Mouse (Mus musculus): ENCODE data around the gene Gnai2. TPM values are rescaled to one million over a fixed set of nuclear protein-coding genes. Genes with fewer than 3 reads are reported as not detected.
A peak's percentile ranks its signal among the peaks of the same experiment; 100 is the strongest.
"Not testable (repeated sequence)": the region's sequence is repeated elsewhere in the genome, so short reads cannot be mapped to it uniquely, and the experiment has no call there.

Gene Gnai2
- total and polyA plus RNA-seq, 2 experiments from 2014 or later = 295 to 472 TPM

- Histone ChIP-seq H3K27ac (ENCODE audit: low read depth) (no peak overlapping the region), H3K9ac (replicated peaks; ENCODE audit: low read depth, low read length) (no peak overlapping the region), H3K27me3 (ENCODE audit: control insufficient read depth, insufficient read depth, low read length) (no peaks in the 10 kb centered on the region), H3K36me3 (replicated peaks; ENCODE audit: control insufficient read depth, insufficient read depth, low read length) (peaks cover 14% of the 10 kb centered on the region), H3K4me3 (ENCODE audit: low read depth, low read length) (no peak overlapping the region), H3K9me3 (replicated peaks; ENCODE audit: control insufficient read depth, low read length) (no peaks in the 10 kb centered on the region), H3K4me2 (ENCODE audit: low read depth, low read length) (peak overlapping the region; percentile 62; the same call in 1 of the 2 replicates), H3K4me1 (ENCODE audit: control insufficient read depth, insufficient read depth) (peaks cover 21% of the 10 kb centered on the region)
- DNase-seq (ENCODE audit: low spot score) (no peak), ATAC-seq (ENCODE audit: insufficient read depth, low read depth) (no peak)
- 91% methylated on average over 10 of the region's 10 CpGs for WGBS
- TF ChIP-seq CTCF (IDR thresholded peaks at IDR 0.05; ENCODE audit: low read depth) (no peak), EP300 (IDR thresholded peaks at IDR 0.05; ENCODE audit: low read depth) (no peak)
Measured at GRCm38 (mm10) chr9:107577871-107578270, 57.3 kb downstream of the Gnai2 start.

- H3K27ac ChIP-seq (ENCODE audit: low read depth) = peak within 1 kb of the TSS; percentile 71
- no peaks in the 10 kb centered on the region for H3K27me3 ChIP-seq (ENCODE audit: control insufficient read depth, insufficient read depth, low read length)
- H3K36me3 ChIP-seq (replicated peaks; ENCODE audit: control insufficient read depth, insufficient read depth, low read length) = peaks cover 24% of the 10 kb centered on the region
- peak within 1 kb of the TSS; percentile 43; the same call in 1 of the 2 replicates for H3K9ac ChIP-seq (replicated peaks; ENCODE audit: low read depth, low read length)
- 26% methylated on average over 16 of the region's 16 CpGs for WGBS
- H3K4me2 ChIP-seq (ENCODE audit: low read depth, low read length) = peak within 1 kb of the TSS; percentile 62
- DNase-seq (ENCODE audit: low spot score) (peak; percentile 91), ATAC-seq (ENCODE audit: insufficient read depth, low read depth) (peak; percentile 70)
- H3K4me1 ChIP-seq (ENCODE audit: control insufficient read depth, insufficient read depth) = peaks cover 16% of the 10 kb centered on the region
- H3K4me3 ChIP-seq (ENCODE audit: low read depth, low read length) = peak within 1 kb of the TSS; percentile 36
- no peak for TF ChIP-seq EP300 (IDR thresholded peaks at IDR 0.05; ENCODE audit: low read depth)
- TF ChIP-seq CTCF (IDR thresholded peaks at IDR 0.05; ENCODE audit: low read depth) = no peak
- H3K9me3 ChIP-seq (replicated peaks; ENCODE audit: control insufficient read depth, low read length) = no peaks in the 10 kb centered on the region
Measured at GRCm38 (mm10) chr9:107576357-107577107, 58.6 kb downstream of the Gnai2 start, which contains the start of gene Hyal1. Hyal1 (plus strand) TSS chr9:107576927.

- Histone ChIP-seq H3K9ac (replicated peaks; ENCODE audit: low read depth, low read length) (no peak overlapping the region), H3K27me3 (ENCODE audit: control insufficient read depth, insufficient read depth, low read length) (no peaks in the 10 kb centered on the region), H3K9me3 (replicated peaks; ENCODE audit: control insufficient read depth, low read length) (no peaks in the 10 kb centered on the region), H3K4me2 (ENCODE audit: low read depth, low read length) (no peak overlapping the region), H3K27ac (ENCODE audit: low read depth) (peak overlapping the region; percentile 71), H3K4me3 (ENCODE audit: low read depth, low read length) (no peak overlapping the region), H3K4me1 (ENCODE audit: control insufficient read depth, insufficient read depth) (peaks cover 17% of the 10 kb centered on the region), H3K36me3 (replicated peaks; ENCODE audit: control insufficient read depth, insufficient read depth, low read length) (peaks cover 27% of the 10 kb centered on the region)
- ATAC-seq (ENCODE audit: insufficient read depth, low read depth) (no peak), DNase-seq (ENCODE audit: low spot score) (no peak)
- TF ChIP-seq CTCF (IDR thresholded peaks at IDR 0.05; ENCODE audit: low read depth) = no peak
- WGBS = 73% methylated on average over 14 of the region's 14 CpGs
Measured at GRCm38 (mm10) chr9:107575579-107576356, 59.4 kb downstream of the Gnai2 start.

- 90% methylated on average over 6 of the region's 6 CpGs for WGBS
- H3K9me3 ChIP-seq (replicated peaks; ENCODE audit: control insufficient read depth, low read length); H3K9ac ChIP-seq (replicated peaks; ENCODE audit: low read depth, low read length); H3K4me3 ChIP-seq (ENCODE audit: low read depth, low read length); H3K4me2 ChIP-seq (ENCODE audit: low read depth, low read length); H3K27ac ChIP-seq (ENCODE audit: low read depth); DNase-seq (ENCODE audit: low spot score); H3K27me3 ChIP-seq (ENCODE audit: control insufficient read depth, insufficient read depth, low read length); ATAC-seq (ENCODE audit: insufficient read depth, low read depth): not testable (repeated sequence)
- peaks cover 25% of the 10 kb centered on the region for H3K4me1 ChIP-seq (ENCODE audit: control insufficient read depth, insufficient read depth)
- peaks cover 27% of the 10 kb centered on the region for H3K36me3 ChIP-seq (replicated peaks; ENCODE audit: control insufficient read depth, insufficient read depth, low read length)
Measured at GRCm38 (mm10) chr9:107573774-107574173, 61.4 kb downstream of the Gnai2 start.

- Histone ChIP-seq H3K9me3 (replicated peaks; ENCODE audit: control insufficient read depth, low read length) (no peaks in the 10 kb centered on the region), H3K36me3 (replicated peaks; ENCODE audit: control insufficient read depth, insufficient read depth, low read length) (peaks cover 27% of the 10 kb centered on the region)
Measured at GRCm38 (mm10) chr9:107572327-107572662, 62.9 kb downstream of the Gnai2 start.

More at GRCm38 (mm10) chr9:107572327-107572662, 62.9 kb downstream of the Gnai2 start:
- no peaks in the 10 kb centered on the region for H3K27me3 ChIP-seq (ENCODE audit: control insufficient read depth, insufficient read depth, low read length)
- DNase-seq (ENCODE audit: low spot score) (no peak), ATAC-seq (ENCODE audit: insufficient read depth, low read depth) (no peak)
- H3K4me1 ChIP-seq (ENCODE audit: control insufficient read depth, insufficient read depth) = peaks cover 29% of the 10 kb centered on the region
- no peak overlapping the region for H3K9ac ChIP-seq (replicated peaks; ENCODE audit: low read depth, low read length)
- no peak for TF ChIP-seq EP300 (IDR thresholded peaks at IDR 0.05; ENCODE audit: low read depth)
- TF ChIP-seq CTCF (IDR thresholded peaks at IDR 0.05; ENCODE audit: low read depth) = no peak
- 85% methylated on average over 2 of the region's 2 CpGs for WGBS
- no peak overlapping the region for H3K4me2 ChIP-seq (ENCODE audit: low read depth, low read length)
- H3K4me3 ChIP-seq (ENCODE audit: low read depth, low read length) = no peak overlapping the region
- no peak overlapping the region for H3K27ac ChIP-seq (ENCODE audit: low read depth)
